Mouse (Mus musculus) left cerebral cortex, adult 2 months (tissue): Measurements from ENCODE around the gene Zbtb43. TPM values are rescaled to one million over a fixed set of nuclear protein-coding genes. Genes with fewer than 3 reads are reported as not detected.

ENCODE experiments used
- DNase-seq, 2 experiments: peaks; one replicate each; pipeline ENCODE4 v3.0.0; 2021 to 2022; ENCODE audit warnings: low spot score in 2 of 2, mixed read lengths in 1 of 2; ENCODE audit errors: extremely low spot score in 1 of 2
- H3K27ac ChIP-seq: fragments of 200-600 bp; 2 replicates; pipeline ENCODE4 v1.8.1; 2022
- H3K4me3 ChIP-seq: fragments of 200-600 bp; 2 replicates; pipeline ENCODE4 v1.8.1; 2022
- CTCF ChIP-seq: fragments of 200-600 bp; IDR thresholded peaks from 2 replicates; pipeline ENCODE4 v1.8.1; 2022; ENCODE audit warnings: antibody characterized with exemption, mild to moderate bottlenecking, moderate library complexity
- intact Hi-C: fragments of 180-260 bp; cut with DNase I; formaldehyde crosslinking; loops from one replicate; pipeline ENCODE4 v1.15.1; 2025
- total RNA-seq, 2 experiments: library from RNA; stranded (reverse); gene quantifications; 2 replicates each; pipeline ENCODE4 v1.2.3; 2021

Gene Zbtb43
- total RNA-seq, 2 experiments from 2014 or later, result 27.4 to 28.4 TPM

GRCm38 (mm10) chr2:33452721-33453120 is 15.6 kb downstream of the Zbtb43 start:
- DNase-seq, result no peak
- intact Hi-C loops, result no loop called here
- peak overlapping the region; percentile 88 for H3K27ac ChIP-seq
- H3K4me3 ChIP-seq, result no peak overlapping the region
- TF ChIP-seq CTCF, result no peak

GRCm38 (mm10) chr2:33452140-33452539 is 16.2 kb downstream of the Zbtb43 start:
- H3K4me3 ChIP-seq, result no peak overlapping the region
- intact Hi-C loops, result no loop called here
- TF ChIP-seq CTCF, result no peak
- no peak for DNase-seq
- H3K27ac ChIP-seq, result peak overlapping the region; percentile 88

GRCm38 (mm10) chr2:33451038-33451978 is 17.1 kb downstream of the Zbtb43 start:
- TF ChIP-seq CTCF, result no peak
- DNase-seq, result no peak
- Histone ChIP-seq H3K27ac (peak overlapping the region; percentile 88), H3K4me3 (no peak overlapping the region)
- intact Hi-C loops, result no loop called here

- peak overlapping the region; percentile 82 for H3K27ac ChIP-seq
- DNase-seq, result no peak
Measured at GRCm38 (mm10) chr2:33449119-33449873, 19.1 kb downstream of the Zbtb43 start.

GRCm38 (mm10) chr2:33446796-33447195 is 21.6 kb downstream of the Zbtb43 start:
- H3K27ac ChIP-seq, result no peak overlapping the region
- DNase-seq, result no peak
- H3K4me3 ChIP-seq, result no peak overlapping the region
- TF ChIP-seq CTCF, result no peak
- intact Hi-C loops, result no loop called here

More at GRCm38 (mm10) chr2:33449119-33449873, 19.1 kb downstream of the Zbtb43 start:
- TF ChIP-seq CTCF, result no peak
- no peak overlapping the region for H3K4me3 ChIP-seq
- intact Hi-C loops, result no loop called here

- no peak overlapping the region for H3K27ac ChIP-seq
- no peak for DNase-seq
- no peak overlapping the region for H3K4me3 ChIP-seq
- intact Hi-C loops, result no loop called here
- TF ChIP-seq CTCF, result no peak
Measured at GRCm38 (mm10) chr2:33445741-33446140, 22.6 kb downstream of the Zbtb43 start.

- intact Hi-C loops, result no loop called here
- peak overlapping the region; percentile 30; the same call in 1 of the 2 replicates for H3K27ac ChIP-seq
- no peak overlapping the region for H3K4me3 ChIP-seq
- DNase-seq, result no peak
- TF ChIP-seq CTCF, result no peak
Measured at GRCm38 (mm10) chr2:33444862-33445261, 23.5 kb downstream of the Zbtb43 start.

- TF ChIP-seq CTCF, result peak; percentile 8
- peak; percentile 73 to 82 for DNase-seq
- intact Hi-C loops, result no loop called here
- Histone ChIP-seq H3K27ac (peak overlapping the region; percentile 57), H3K4me3 (no peak overlapping the region)
Measured at GRCm38 (mm10) chr2:33444358-33444757, 24.0 kb downstream of the Zbtb43 start.

GRCm38 (mm10) chr2:33442701-33443100 is 25.7 kb downstream of the Zbtb43 start:
- Histone ChIP-seq H3K4me3 (no peak overlapping the region), H3K27ac (no peak overlapping the region)
- TF ChIP-seq CTCF, result no peak
- intact Hi-C loops, result no loop called here
- no peak for DNase-seq

GRCm38 (mm10) chr2:33440893-33441292 is 27.5 kb downstream of the Zbtb43 start:
- peak overlapping the region; percentile 75 for H3K27ac ChIP-seq

GRCm38 (mm10) chr2:33439980-33440670 is 28.2 kb downstream of the Zbtb43 start:
- no peak for DNase-seq
- TF ChIP-seq CTCF, result no peak
- Histone ChIP-seq H3K27ac (peak overlapping the region; percentile 78), H3K4me3 (no peak overlapping the region)
- intact Hi-C loops, result no loop called here

More at GRCm38 (mm10) chr2:33440893-33441292, 27.5 kb downstream of the Zbtb43 start:
- no peak for TF ChIP-seq CTCF
- no peak overlapping the region for H3K4me3 ChIP-seq
- intact Hi-C loops, result no loop called here
- DNase-seq, result peak in 1 of 2 experiments; percentile 64
